Mouse (Mus musculus): ENCODE results near the gene Sipa1l3. TPM values are rescaled to one million over a fixed set of nuclear protein-coding genes. Genes with fewer than 3 reads are reported as not detected.
A peak's percentile ranks its signal among the peaks of the same experiment; 100 is the strongest.

The Sipa1l3 gene
- polyA plus RNA-seq, 1 experiment from 2014 or later, result 26.6 TPM

DNA sequence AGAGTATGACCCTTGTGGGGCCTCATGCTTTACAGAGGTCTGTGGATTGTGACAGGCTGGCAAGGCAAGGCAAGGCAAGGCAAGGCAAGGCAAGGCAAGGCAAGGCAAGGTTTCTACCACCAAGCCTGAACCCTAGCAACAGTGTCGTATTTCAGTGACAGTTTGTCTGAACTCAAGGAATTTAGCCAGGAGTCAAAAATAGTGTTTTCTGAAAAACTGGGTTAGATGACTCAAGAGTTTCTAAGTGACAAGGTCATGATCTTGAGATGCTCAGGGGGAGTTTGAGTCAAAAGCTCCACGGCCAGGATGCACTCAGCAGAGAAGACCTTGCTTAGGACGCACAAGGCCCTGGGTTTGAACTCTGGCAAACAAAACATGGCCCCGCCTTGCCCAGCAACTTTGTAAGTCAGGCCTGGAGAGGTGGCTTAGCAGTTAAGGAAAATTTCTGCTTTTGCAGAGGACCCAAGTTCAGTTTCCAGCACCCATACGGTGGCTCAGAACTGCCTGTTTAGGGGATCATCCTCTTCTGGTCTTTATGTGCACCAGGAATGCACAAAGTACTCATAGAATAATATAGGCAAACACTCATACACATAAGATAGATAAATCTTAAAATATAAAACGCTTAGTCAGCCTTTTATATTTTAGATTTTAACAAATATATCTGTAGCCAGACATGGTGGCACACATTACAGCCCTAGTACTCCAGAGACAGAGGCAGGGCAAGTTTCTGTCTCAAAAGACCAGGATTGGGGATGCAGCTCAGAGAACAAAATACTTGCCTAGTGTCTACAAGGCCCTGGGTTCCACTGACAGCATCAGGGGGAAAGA is 182.4 kb downstream of the Sipa1l3 start:
- no peak overlapping the region for H3K27ac ChIP-seq
- WGBS, result 78% methylated on average over 6 of the region's 6 CpGs
- H3K4me1 ChIP-seq (replicated peaks), result 0 out of 2 replicates have a peak, but pooled peaks cover 3% of the 10 kb centered on the region
- H3K4me2 ChIP-seq (replicated peaks), result no peak overlapping the region
- H3K27me3 ChIP-seq (replicated peaks), result no peaks in the 10 kb centered on the region
- no peak overlapping the region for H3K9ac ChIP-seq
- ATAC-seq, result no peak
- peaks cover 5% of the 10 kb centered on the region; the same call in 1 of the 2 replicates for H3K36me3 ChIP-seq
- H3K4me3 ChIP-seq (replicated peaks), result no peak overlapping the region
- no peaks in the 10 kb centered on the region for H3K9me3 ChIP-seq

DNA sequence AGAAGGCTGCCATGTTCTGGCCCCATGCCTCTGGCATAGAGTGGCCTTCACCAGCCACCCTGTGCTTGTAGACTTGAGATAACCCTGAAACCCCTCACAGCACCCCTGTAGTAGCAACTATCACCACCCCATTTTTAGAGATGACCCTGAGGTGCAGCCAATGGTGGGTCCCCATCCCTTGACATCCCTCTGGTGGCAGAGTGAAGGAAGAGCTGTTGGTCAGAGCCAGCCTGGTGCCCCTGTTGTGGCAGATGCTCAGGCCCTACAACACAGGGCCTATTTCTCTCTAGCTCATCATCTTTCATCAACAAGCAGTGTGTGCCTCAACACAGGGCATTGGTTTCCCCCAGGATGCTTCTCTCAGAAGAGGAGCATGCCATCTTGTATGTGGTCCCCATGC is 183.2 kb downstream of the Sipa1l3 start:
- no peak overlapping the region for H3K9ac ChIP-seq
- no peak for ATAC-seq
- H3K9me3 ChIP-seq, result no peaks in the 10 kb centered on the region
- H3K27me3 ChIP-seq (replicated peaks), result no peaks in the 10 kb centered on the region
- 0 out of 2 replicates have a peak, but pooled peaks cover 3% of the 10 kb centered on the region for H3K4me1 ChIP-seq (replicated peaks)
- H3K27ac ChIP-seq, result no peak overlapping the region
- H3K4me2 ChIP-seq (replicated peaks), result no peak overlapping the region
- H3K36me3 ChIP-seq, result peaks cover 6% of the 10 kb centered on the region
- H3K4me3 ChIP-seq (replicated peaks), result no peak overlapping the region

- H3K27ac ChIP-seq, result no peak overlapping the region
- H3K9ac ChIP-seq, result no peak overlapping the region
- peaks cover 14% of the 10 kb centered on the region for H3K36me3 ChIP-seq
- 0 out of 2 replicates have a peak, but pooled peaks cover 3% of the 10 kb centered on the region for H3K4me1 ChIP-seq (replicated peaks)
- no peaks in the 10 kb centered on the region for H3K27me3 ChIP-seq (replicated peaks)
- ATAC-seq, result peak; percentile 39
- H3K9me3 ChIP-seq, result no peaks in the 10 kb centered on the region
- WGBS, result 66% methylated on average over 7 of the region's 7 CpGs
- no peak overlapping the region for H3K4me3 ChIP-seq (replicated peaks)
- no peak overlapping the region for H3K4me2 ChIP-seq (replicated peaks)
Observed at GRCm38 (mm10) chr7:29334156-29334555, 184.3 kb downstream of the Sipa1l3 start.

DNA sequence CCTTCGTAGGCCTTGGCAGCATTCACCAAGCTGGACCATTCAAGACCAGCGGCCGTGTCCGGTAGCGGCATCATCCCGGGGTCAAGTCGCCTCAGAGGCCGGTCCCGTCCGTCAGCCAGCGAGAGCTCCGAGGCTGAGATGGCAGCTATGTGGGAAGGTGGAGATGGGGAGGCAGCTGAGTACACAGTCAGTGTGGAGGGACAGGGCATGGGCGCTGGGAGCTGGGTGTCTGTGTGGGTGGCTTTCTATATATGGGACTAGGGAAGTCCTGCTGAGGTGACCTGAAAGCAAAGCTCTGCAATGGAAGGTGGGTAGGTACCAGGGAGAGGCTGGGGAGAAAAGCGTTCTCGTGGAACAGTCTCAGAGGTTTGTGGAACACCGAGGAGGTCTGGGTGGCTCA is 189.5 kb downstream of the Sipa1l3 start:
- no peaks in the 10 kb centered on the region for H3K9me3 ChIP-seq
- ATAC-seq, result no peak
- peaks cover 33% of the 10 kb centered on the region for H3K36me3 ChIP-seq

GRCm38 (mm10) chr7:29327087-29327486 is 191.4 kb downstream of the Sipa1l3 start:
- Histone ChIP-seq H3K36me3 (peaks cover 35% of the 10 kb centered on the region), H3K4me2 (replicated peaks) (no peak overlapping the region), H3K9ac (no peak overlapping the region), H3K4me3 (replicated peaks) (no peak overlapping the region), H3K4me1 (replicated peaks) (no peaks in the 10 kb centered on the region), H3K27ac (no peak overlapping the region), H3K27me3 (replicated peaks) (no peaks in the 10 kb centered on the region), H3K9me3 (no peaks in the 10 kb centered on the region)
- no peak for ATAC-seq
- WGBS, result 80% methylated on average over 6 of the region's 6 CpGs

More for the DNA sequence above, 189.5 kb downstream of the Sipa1l3 start:
- WGBS, result 95% methylated on average over 16 of the region's 16 CpGs
- Histone ChIP-seq H3K4me2 (replicated peaks) (no peak overlapping the region), H3K4me3 (replicated peaks) (no peak overlapping the region), H3K27ac (no peak overlapping the region), H3K4me1 (replicated peaks) (no peaks in the 10 kb centered on the region), H3K27me3 (replicated peaks) (no peaks in the 10 kb centered on the region), H3K9ac (no peak overlapping the region)

DNA sequence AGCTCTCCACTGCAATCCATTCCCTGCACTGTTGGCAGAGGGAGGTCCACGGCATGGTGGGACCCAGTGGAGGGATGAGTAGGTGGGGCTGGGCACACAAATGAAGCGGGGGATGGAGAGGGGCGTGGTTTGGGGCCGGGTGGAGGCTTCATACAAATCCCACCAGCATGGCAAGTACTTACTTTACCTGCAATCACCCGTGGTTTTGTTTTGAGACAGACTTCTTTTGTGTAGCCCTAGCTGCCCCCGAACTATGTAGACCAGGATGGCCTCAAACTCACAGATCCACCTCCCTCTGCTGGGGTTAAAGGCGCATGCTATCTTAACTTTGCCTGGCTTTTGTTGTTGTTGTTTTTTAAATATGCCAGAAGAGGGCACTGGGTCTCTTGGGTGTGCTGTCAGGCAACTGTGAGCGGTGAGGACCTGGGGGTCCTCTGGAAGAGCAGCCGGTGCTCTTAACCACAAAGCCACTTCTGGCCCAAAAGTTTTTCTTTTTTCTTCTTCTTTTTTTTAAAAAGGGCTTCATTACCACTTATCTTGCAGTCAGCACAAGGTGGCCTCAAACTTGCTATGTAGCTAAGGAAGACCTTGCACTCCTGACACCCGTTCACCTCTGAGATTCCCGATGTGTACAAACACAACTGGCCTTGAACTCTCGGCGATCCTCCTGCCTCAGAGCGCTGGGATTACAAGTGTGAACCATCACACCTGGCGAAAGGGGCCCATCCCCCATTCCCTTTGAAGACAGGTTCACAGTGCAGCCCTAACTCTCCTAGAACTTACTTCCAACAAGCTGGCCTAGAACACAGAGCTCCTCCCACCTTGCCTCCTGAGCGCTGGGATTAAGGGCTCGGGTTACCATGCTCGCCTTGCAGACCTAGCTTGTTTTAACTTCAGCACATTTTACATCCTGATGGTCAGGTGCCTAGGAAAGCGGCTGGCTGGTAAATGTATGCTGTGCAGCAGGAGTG is 198.8 kb downstream of the Sipa1l3 start:
- H3K9ac ChIP-seq, result 0 out of 2 replicates have a peak overlapping the region, but pooled peaks have one; percentile 23
- peaks cover 41% of the 10 kb centered on the region for H3K4me1 ChIP-seq (replicated peaks)
- WGBS, result 15% methylated on average over 19 of the region's 19 CpGs
- H3K36me3 ChIP-seq, result peaks cover 9% of the 10 kb centered on the region
- peak overlapping the region; percentile 48 for H3K4me2 ChIP-seq (replicated peaks)
- peak overlapping the region; percentile 23 for H3K4me3 ChIP-seq (replicated peaks)
- H3K9me3 ChIP-seq, result no peaks in the 10 kb centered on the region
- 0 out of 2 replicates have a peak, but pooled peaks have one; percentile 18 for ATAC-seq
- no peaks in the 10 kb centered on the region for H3K27me3 ChIP-seq (replicated peaks)
- peak overlapping the region; percentile 77 for H3K27ac ChIP-seq

- Histone ChIP-seq H3K9ac (peak overlapping the region; percentile 23; the same call in 1 of the 2 replicates), H3K27me3 (replicated peaks) (no peaks in the 10 kb centered on the region), H3K27ac (peak overlapping the region; percentile 77), H3K4me3 (replicated peaks) (peak overlapping the region; percentile 23), H3K4me1 (replicated peaks) (peaks cover 41% of the 10 kb centered on the region), H3K9me3 (no peaks in the 10 kb centered on the region), H3K36me3 (no peaks in the 10 kb centered on the region), H3K4me2 (replicated peaks) (peak overlapping the region; percentile 48)
- ATAC-seq, result peak; percentile 42
- WGBS, result 10% methylated on average over 18 of the region's 18 CpGs
Observed at GRCm38 (mm10) chr7:29318115-29318911, 200.1 kb downstream of the Sipa1l3 start.

DNA sequence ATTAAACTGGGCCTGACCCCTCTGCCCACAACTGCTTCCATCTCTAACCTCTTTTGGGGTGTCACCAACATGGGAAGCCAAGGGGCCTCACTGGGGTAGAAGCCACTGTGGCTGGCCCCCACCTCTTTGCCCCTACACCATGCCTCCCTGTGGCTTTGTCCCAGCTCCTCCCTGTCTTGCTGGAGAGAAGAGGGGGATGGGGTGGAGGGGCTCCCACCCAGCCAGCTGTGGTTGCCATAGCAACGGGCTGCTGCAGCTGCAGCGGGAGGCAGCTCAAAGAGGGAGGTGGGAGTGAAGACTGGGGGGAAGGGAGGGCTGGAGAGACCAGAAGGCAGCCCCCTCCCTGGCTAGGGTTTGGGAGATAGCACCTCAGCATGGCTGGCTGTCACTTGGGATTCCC is 200.9 kb downstream of the Sipa1l3 start:
- H3K9me3 ChIP-seq, result no peaks in the 10 kb centered on the region
- peak overlapping the region; percentile 48 for H3K4me2 ChIP-seq (replicated peaks)
- H3K27ac ChIP-seq, result peak overlapping the region; percentile 77
- 3% methylated on average over 2 of the region's 2 CpGs for WGBS
- no peaks in the 10 kb centered on the region for H3K27me3 ChIP-seq (replicated peaks)
- H3K4me1 ChIP-seq (replicated peaks), result peaks cover 41% of the 10 kb centered on the region
- peak overlapping the region; percentile 13; the same call in 1 of the 2 replicates for H3K9ac ChIP-seq
- no peaks in the 10 kb centered on the region for H3K36me3 ChIP-seq
- peak; percentile 57 for ATAC-seq
- no peak overlapping the region for H3K4me3 ChIP-seq (replicated peaks)

DNA sequence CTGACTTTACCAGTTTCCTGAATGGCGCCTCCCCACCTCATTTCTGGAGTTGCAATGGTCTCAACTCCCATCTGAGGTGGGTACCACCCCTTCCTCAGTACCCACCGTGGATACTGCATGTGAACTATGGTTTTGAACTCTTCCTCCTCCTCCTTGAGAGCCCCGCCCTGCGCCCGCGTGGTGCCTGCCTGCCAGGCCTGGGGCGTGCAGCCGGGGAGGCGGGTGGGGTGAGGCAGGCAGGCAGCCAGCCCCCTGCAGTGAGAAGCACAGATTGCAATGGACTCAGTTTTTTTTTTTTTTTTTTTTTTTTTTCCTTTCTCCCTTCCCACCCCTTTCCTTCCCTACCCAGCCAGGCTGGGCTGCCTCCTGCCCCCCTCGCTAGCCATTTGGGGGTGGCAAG is 201.5 kb downstream of the Sipa1l3 start:
- WGBS, result 6% methylated on average over 10 of the region's 10 CpGs
- H3K9me3 ChIP-seq, result no peaks in the 10 kb centered on the region
- H3K36me3 ChIP-seq, result no peaks in the 10 kb centered on the region
- no peak overlapping the region for H3K9ac ChIP-seq
- H3K4me3 ChIP-seq (replicated peaks), result no peak overlapping the region
- peak overlapping the region; percentile 48 for H3K4me2 ChIP-seq (replicated peaks)
- peak overlapping the region; percentile 77 for H3K27ac ChIP-seq
- H3K27me3 ChIP-seq (replicated peaks), result no peaks in the 10 kb centered on the region
- peak; percentile 45 for ATAC-seq
- peaks cover 41% of the 10 kb centered on the region for H3K4me1 ChIP-seq (replicated peaks)

GRCm38 (mm10) chr7:29316137-29316734 is 202.2 kb downstream of the Sipa1l3 start:
- H3K9me3 ChIP-seq, result no peaks in the 10 kb centered on the region
- peaks cover 41% of the 10 kb centered on the region for H3K4me1 ChIP-seq (replicated peaks)
- no peak overlapping the region for H3K9ac ChIP-seq
- ATAC-seq, result no peak
- H3K4me2 ChIP-seq (replicated peaks), result peak overlapping the region; percentile 48; the same call in 1 of the 2 replicates
- H3K27me3 ChIP-seq (replicated peaks), result no peaks in the 10 kb centered on the region
- peak overlapping the region; percentile 77 for H3K27ac ChIP-seq
- H3K36me3 ChIP-seq, result no peaks in the 10 kb centered on the region
- 65% methylated on average over 16 of the region's 17 CpGs for WGBS
- H3K4me3 ChIP-seq (replicated peaks), result no peak overlapping the region

- 74% methylated on average over 13 of the region's 13 CpGs for WGBS
- no peak overlapping the region for H3K4me2 ChIP-seq (replicated peaks)
- no peaks in the 10 kb centered on the region for H3K9me3 ChIP-seq
- no peak overlapping the region for H3K27ac ChIP-seq
- no peaks in the 10 kb centered on the region for H3K27me3 ChIP-seq (replicated peaks)
- H3K9ac ChIP-seq, result no peak overlapping the region
- no peaks in the 10 kb centered on the region for H3K36me3 ChIP-seq
- H3K4me3 ChIP-seq (replicated peaks), result no peak overlapping the region
- ATAC-seq, result no peak
- H3K4me1 ChIP-seq (replicated peaks), result peaks cover 35% of the 10 kb centered on the region
Observed at GRCm38 (mm10) chr7:29314844-29315628, 203.4 kb downstream of the Sipa1l3 start.

Measured in intestine, embryonic 15.5 days (tissue).